Mouse (Mus musculus): ENCODE results near the gene Bola3. TPM values are rescaled to one million over a fixed set of nuclear protein-coding genes. Genes with fewer than 3 reads are reported as not detected.
A peak's percentile ranks its signal among the peaks of the same experiment; 100 is the strongest.

Bola3 gene
- polyA plus RNA-seq, 1 experiment from 2014 or later: 286 TPM

GRCm38 (mm10) chr6:83373704-83374300 lies 24.9 kb downstream of the Bola3 start:
- DNase-seq (no peak), ATAC-seq (no peak)
- Histone ChIP-seq H3K27me3 (ENCODE audit: insufficient read depth, low read length) (no peaks in the 10 kb centered on the region), H3K4me3 (ENCODE audit: low read depth, low read length) (no peak overlapping the region), H3K27ac (ENCODE audit: low read depth) (no peak overlapping the region), H3K4me2 (ENCODE audit: low read depth, low read length) (no peak overlapping the region), H3K4me1 (ENCODE audit: insufficient read depth) (no peaks in the 10 kb centered on the region), H3K9me3 (ENCODE audit: low read length) (no peaks in the 10 kb centered on the region), H3K36me3 (replicated peaks; ENCODE audit: insufficient read depth, low read length) (peaks cover 89% of the 10 kb centered on the region), H3K9ac (replicated peaks) (no peak overlapping the region)
- 73% methylated on average over 9 of the region's 9 CpGs for WGBS (ENCODE audit: insufficient replicate concordance)
- TF ChIP-seq EP300 (IDR thresholded peaks at IDR 0.05; ENCODE audit: low read depth): no peak
- TF ChIP-seq CTCF (IDR thresholded peaks at IDR 0.05; ENCODE audit: low read depth): no peak

- Histone ChIP-seq H3K9me3 (ENCODE audit: low read length) (no peaks in the 10 kb centered on the region), H3K4me1 (ENCODE audit: insufficient read depth) (peaks cover 8% of the 10 kb centered on the region; the same call in 1 of the 2 replicates), H3K27me3 (ENCODE audit: insufficient read depth, low read length) (no peaks in the 10 kb centered on the region), H3K36me3 (replicated peaks; ENCODE audit: insufficient read depth, low read length) (peaks cover 66% of the 10 kb centered on the region), H3K4me3 (ENCODE audit: low read depth, low read length) (no peak overlapping the region), H3K27ac (ENCODE audit: low read depth) (peak overlapping the region; percentile 64), H3K4me2 (ENCODE audit: low read depth, low read length) (peak overlapping the region; percentile 4), H3K9ac (replicated peaks) (no peak overlapping the region)
- no peak for TF ChIP-seq CTCF (IDR thresholded peaks at IDR 0.05; ENCODE audit: low read depth)
- peak; percentile 91 for TF ChIP-seq EP300 (IDR thresholded peaks at IDR 0.05; ENCODE audit: low read depth)
- WGBS (ENCODE audit: insufficient replicate concordance): 54% methylated on average over 10 of the region's 10 CpGs
- DNase-seq (peak; percentile 64), ATAC-seq (peak; percentile 99)
Measured at GRCm38 (mm10) chr6:83381510-83382491, 32.9 kb downstream of the Bola3 start.

GRCm38 (mm10) chr6:83385569-83386090 lies 36.7 kb downstream of the Bola3 start:
- H3K27ac ChIP-seq (ENCODE audit: low read depth): no peak overlapping the region
- no peak for DNase-seq
- H3K27me3 ChIP-seq (ENCODE audit: insufficient read depth, low read length): no peaks in the 10 kb centered on the region
- H3K9me3 ChIP-seq (ENCODE audit: low read length): no peaks in the 10 kb centered on the region
- H3K4me1 ChIP-seq (ENCODE audit: insufficient read depth): peaks cover 8% of the 10 kb centered on the region; the same call in 1 of the 2 replicates
- TF ChIP-seq EP300 (IDR thresholded peaks at IDR 0.05; ENCODE audit: low read depth): no peak
- no peak for TF ChIP-seq CTCF (IDR thresholded peaks at IDR 0.05; ENCODE audit: low read depth)
- H3K4me2 ChIP-seq (ENCODE audit: low read depth, low read length): no peak overlapping the region
- H3K36me3 ChIP-seq (replicated peaks; ENCODE audit: insufficient read depth, low read length): peaks cover 47% of the 10 kb centered on the region
- no peak overlapping the region for H3K4me3 ChIP-seq (ENCODE audit: low read depth, low read length)
- WGBS (ENCODE audit: insufficient replicate concordance): 88% methylated on average over 9 of the region's 9 CpGs
- no peak for ATAC-seq
- H3K9ac ChIP-seq (replicated peaks): no peak overlapping the region

GRCm38 (mm10) chr6:83392166-83392780 lies 43.3 kb downstream of the Bola3 start:
- no peaks in the 10 kb centered on the region for H3K27me3 ChIP-seq (ENCODE audit: insufficient read depth, low read length)
- H3K4me2 ChIP-seq (ENCODE audit: low read depth, low read length): no peak overlapping the region
- H3K27ac ChIP-seq (ENCODE audit: low read depth): no peak overlapping the region
- no peaks in the 10 kb centered on the region for H3K9me3 ChIP-seq (ENCODE audit: low read length)
- WGBS (ENCODE audit: insufficient replicate concordance): 89% methylated on average over 8 of the region's 8 CpGs
- peaks cover 40% of the 10 kb centered on the region for H3K36me3 ChIP-seq (replicated peaks; ENCODE audit: insufficient read depth, low read length)
- no peak for ATAC-seq
- no peaks in the 10 kb centered on the region for H3K4me1 ChIP-seq (ENCODE audit: insufficient read depth)
- H3K4me3 ChIP-seq (ENCODE audit: low read depth, low read length): no peak overlapping the region
- TF ChIP-seq EP300 (IDR thresholded peaks at IDR 0.05; ENCODE audit: low read depth) (no peak), CTCF (IDR thresholded peaks at IDR 0.05; ENCODE audit: low read depth) (no peak)
- no peak overlapping the region for H3K9ac ChIP-seq (replicated peaks)
- DNase-seq: no peak

GRCm38 (mm10) chr6:83394122-83394521 lies 45.2 kb downstream of the Bola3 start:
- WGBS (ENCODE audit: insufficient replicate concordance): 84% methylated on average over 4 of the region's 4 CpGs
- no peak for DNase-seq

More at GRCm38 (mm10) chr6:83394122-83394521, 45.2 kb downstream of the Bola3 start:
- H3K4me1 ChIP-seq (ENCODE audit: insufficient read depth): no peaks in the 10 kb centered on the region
- no peak overlapping the region for H3K4me2 ChIP-seq (ENCODE audit: low read depth, low read length)
- H3K4me3 ChIP-seq (ENCODE audit: low read depth, low read length): no peak overlapping the region
- no peak overlapping the region; the same call in 1 of the 2 replicates for H3K27ac ChIP-seq (ENCODE audit: low read depth)
- H3K9me3 ChIP-seq (ENCODE audit: low read length): no peaks in the 10 kb centered on the region
- ATAC-seq: no peak
- TF ChIP-seq CTCF (IDR thresholded peaks at IDR 0.05; ENCODE audit: low read depth): no peak
- no peak for TF ChIP-seq EP300 (IDR thresholded peaks at IDR 0.05; ENCODE audit: low read depth)
- H3K36me3 ChIP-seq (replicated peaks; ENCODE audit: insufficient read depth, low read length): peaks cover 46% of the 10 kb centered on the region
- H3K9ac ChIP-seq (replicated peaks): no peak overlapping the region
- H3K27me3 ChIP-seq (ENCODE audit: insufficient read depth, low read length): no peaks in the 10 kb centered on the region

Data from liver, postnatal 0 days (tissue).